Mouse (Mus musculus) midbrain, embryonic 15.5 days (tissue): ENCODE results near the gene Pth2. TPM values are rescaled to one million over a fixed set of nuclear protein-coding genes. Genes with fewer than 3 reads are reported as not detected.
A peak's percentile ranks its signal among the peaks of the same experiment; 100 is the strongest.

Experiments used
- ATAC-seq: fragments of 200-750 bp; cut with Nextera tagmentation; replicated peaks from 2 replicates; pipeline ENCODE4 v1.8.0; 2017; ENCODE audit warnings: moderate TSS enrichment
- H3K27ac ChIP-seq: fragments of 300-500 bp; sonication (generic); 2 replicates; pipeline ENCODE4 v1.5.1; 2015; ENCODE audit warnings: mild to moderate bottlenecking, inconsistent platforms
- H3K27me3 ChIP-seq: fragments of 300-500 bp; sonication (generic); replicated peaks from 2 replicates; pipeline ENCODE4 v1.6.1; 2015; ENCODE audit warnings: inconsistent platforms
- H3K36me3 ChIP-seq: fragments of 300-500 bp; sonication (generic); replicated peaks from 2 replicates; pipeline ENCODE4 v1.6.1; 2015; ENCODE audit warnings: inconsistent platforms
- H3K4me1 ChIP-seq: fragments of 300-500 bp; sonication (generic); 2 replicates; pipeline ENCODE4 v1.6.1; 2015; ENCODE audit warnings: inconsistent platforms
- H3K4me2 ChIP-seq: fragments of 300-500 bp; sonication (generic); 2 replicates; pipeline ENCODE4 v1.6.1; 2015; ENCODE audit warnings: inconsistent platforms, mild to moderate bottlenecking, moderate library complexity
- H3K4me3 ChIP-seq: fragments of 300-500 bp; sonication (generic); 2 replicates; pipeline ENCODE4 v1.5.1; 2015; ENCODE audit warnings: mild to moderate bottlenecking, inconsistent platforms
- H3K9ac ChIP-seq: fragments of 300-500 bp; sonication (generic); 2 replicates; pipeline ENCODE4 v1.6.1; 2015; ENCODE audit warnings: mild to moderate bottlenecking, inconsistent platforms
- H3K9me3 ChIP-seq: fragments of 300-500 bp; sonication (generic); 2 replicates; pipeline ENCODE4 v1.6.1; 2016; ENCODE audit warnings: inconsistent platforms
- WGBS: fragments of 180-500 bp; shearing (Covaris S2); methylation state at CpG from one replicate; pipeline ENCODE4 v1.1.7; 2015; ENCODE audit warnings: mixed read lengths; 5-methylcytosine and 5-hydroxymethylcytosine counted together
- polyA plus RNA-seq: library from polyadenylated mRNA; unstranded; fragments of >200 nt; fragmentation: Nextera tagmentation; extraction: Ambion mirVana; gene quantifications from 2 replicates; pipeline ENCODE4 v1.2.1, GENCODE M21; 2015

Gene Pth2
- polyA plus RNA-seq, 1 experiment from 2014 or later, result 0.93 TPM

DNA sequence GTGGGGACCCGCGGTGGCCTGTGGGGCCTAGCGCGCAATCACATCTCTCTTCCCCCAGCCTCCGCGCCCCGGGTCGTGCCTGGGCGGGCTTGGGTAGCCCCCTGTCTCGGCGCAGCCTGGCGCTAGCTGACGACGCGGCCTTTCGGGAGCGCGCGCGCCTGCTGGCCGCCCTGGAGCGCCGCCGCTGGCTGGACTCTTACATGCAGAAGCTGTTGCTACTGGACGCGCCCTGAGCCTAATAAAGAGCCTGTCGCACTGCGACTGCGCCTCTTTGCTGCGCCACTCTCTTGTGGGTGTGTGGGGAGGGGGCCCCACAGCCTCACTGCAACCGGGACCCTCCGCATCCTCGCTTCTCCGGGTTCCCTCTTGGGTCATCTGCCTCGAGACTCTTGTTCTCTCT, 745 bp downstream of the Pth2 start:
- H3K4me3 ChIP-seq, result peak overlapping the region; percentile 37
- WGBS, result 3% methylated on average over 34 of the region's 35 CpGs
- no peaks in the 10 kb centered on the region for H3K36me3 ChIP-seq
- no peak; the same call in 1 of the 2 replicates for ATAC-seq
- H3K4me1 ChIP-seq, result peaks cover 24% of the 10 kb centered on the region
- peak overlapping the region; percentile 2; the same call in 1 of the 2 replicates for H3K9ac ChIP-seq
- H3K27ac ChIP-seq, result no peak overlapping the region
- no peaks in the 10 kb centered on the region for H3K9me3 ChIP-seq
- H3K4me2 ChIP-seq, result peak overlapping the region; percentile 62
- peaks cover 90% of the 10 kb centered on the region for H3K27me3 ChIP-seq

DNA sequence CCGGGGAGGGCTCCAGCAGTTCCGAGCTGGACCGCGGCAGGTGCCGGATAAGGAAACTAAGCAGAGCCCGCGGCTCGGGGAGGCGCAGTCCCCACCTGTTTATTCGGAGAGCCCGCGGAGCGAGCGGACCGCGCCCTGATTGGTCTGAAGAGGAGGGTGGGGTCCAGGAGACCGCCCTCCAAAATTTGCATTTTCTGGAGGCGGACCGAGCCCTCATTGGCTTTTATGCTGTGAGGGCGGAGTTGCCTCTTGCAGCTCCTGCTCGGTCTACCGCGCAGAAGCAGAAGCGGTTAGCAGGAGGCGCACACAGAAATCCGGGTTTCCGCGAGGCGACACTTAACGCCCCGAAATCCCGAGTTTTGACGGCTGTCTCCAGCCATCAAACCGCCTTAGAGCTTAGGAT, 1.4 kb downstream of the Pth2 start:
- Histone ChIP-seq H3K27me3 (peaks cover 85% of the 10 kb centered on the region), H3K36me3 (no peaks in the 10 kb centered on the region), H3K9me3 (no peaks in the 10 kb centered on the region), H3K27ac (no peak overlapping the region), H3K4me2 (peak overlapping the region; percentile 62), H3K9ac (peak overlapping the region; percentile 25; the same call in 1 of the 2 replicates), H3K4me3 (peak overlapping the region; percentile 37), H3K4me1 (peaks cover 24% of the 10 kb centered on the region)
- under 1% methylated on average over 34 of the region's 34 CpGs for WGBS
- peak; percentile 84 for ATAC-seq

DNA sequence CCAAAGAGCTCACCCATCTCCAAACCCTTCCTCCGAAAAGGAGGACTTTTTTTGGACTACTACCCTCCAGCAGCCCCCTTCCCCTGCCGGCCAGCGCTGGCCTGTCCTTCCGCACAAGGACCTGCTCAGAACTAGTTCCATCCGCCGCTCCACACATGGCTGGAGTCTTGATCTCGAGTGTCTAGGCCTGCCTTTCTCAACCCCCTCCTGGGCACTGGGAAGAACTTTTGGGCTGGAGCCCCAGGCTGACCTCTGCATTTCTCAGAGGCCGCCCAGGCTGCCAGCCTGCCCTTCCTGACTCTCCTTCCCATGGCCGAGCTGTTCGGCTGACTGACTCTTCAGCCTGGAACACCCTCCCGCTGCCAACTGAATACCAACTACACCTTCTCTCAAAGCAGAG, 1.8 kb downstream of the Pth2 start:
- H3K36me3 ChIP-seq, result no peaks in the 10 kb centered on the region
- peak overlapping the region; percentile 62 for H3K4me2 ChIP-seq
- no peak overlapping the region for H3K27ac ChIP-seq
- no peaks in the 10 kb centered on the region for H3K9me3 ChIP-seq
- ATAC-seq, result no peak; the same call in 1 of the 2 replicates
- WGBS, result 17% methylated on average over 11 of the region's 11 CpGs
- H3K4me1 ChIP-seq, result peaks cover 24% of the 10 kb centered on the region
- H3K27me3 ChIP-seq, result peaks cover 81% of the 10 kb centered on the region
- H3K9ac ChIP-seq, result peak overlapping the region; percentile 25; the same call in 1 of the 2 replicates
- H3K4me3 ChIP-seq, result peak overlapping the region; percentile 37

DNA sequence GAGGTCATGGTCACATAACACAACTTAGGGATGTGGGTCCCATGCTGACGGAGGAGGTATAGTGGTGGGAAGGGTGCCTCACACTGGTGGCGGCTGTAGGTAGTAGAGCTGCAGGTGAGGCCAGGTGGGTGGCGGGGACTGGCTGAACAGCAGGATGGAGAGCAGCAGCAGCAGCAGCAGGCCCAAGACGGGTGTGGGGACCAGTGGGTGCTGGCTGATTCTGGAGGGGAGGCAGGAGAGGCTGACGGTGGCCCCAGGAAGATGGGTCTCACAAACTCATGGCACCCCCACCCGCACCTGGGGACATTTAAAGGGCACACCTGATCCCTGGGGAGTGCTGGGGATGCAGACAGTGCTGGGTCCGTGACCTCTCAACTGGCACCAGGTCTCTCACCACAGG, 2.9 kb downstream of the Pth2 start:
- no peak for ATAC-seq

DNA sequence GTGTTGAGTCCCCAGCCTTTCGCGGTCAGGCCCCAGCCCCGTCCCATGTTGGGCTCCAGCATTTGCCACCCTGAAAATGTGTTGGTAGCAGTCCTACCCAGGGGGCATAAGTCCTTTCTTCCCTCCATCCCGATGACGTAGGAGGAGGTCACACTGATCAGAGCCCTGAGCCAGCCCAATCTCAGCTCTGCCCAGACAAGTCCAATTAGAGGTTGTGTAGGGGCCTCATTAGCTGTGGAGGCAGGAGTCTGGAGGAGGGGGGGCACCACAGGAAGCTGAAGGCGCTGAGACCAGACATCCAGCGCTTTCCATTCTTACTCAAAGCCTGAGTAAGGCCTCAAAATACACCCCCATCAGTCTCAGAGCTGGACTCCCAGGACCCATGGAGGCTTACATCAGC, 5.1 kb downstream of the Pth2 start:
- Histone ChIP-seq H3K4me1 (peaks cover 23% of the 10 kb centered on the region), H3K36me3 (no peaks in the 10 kb centered on the region), H3K4me2 (no peak overlapping the region), H3K9ac (no peak overlapping the region), H3K9me3 (no peaks in the 10 kb centered on the region), H3K27ac (no peak overlapping the region), H3K4me3 (no peak overlapping the region), H3K27me3 (peaks cover 48% of the 10 kb centered on the region)
- no peak for ATAC-seq
- WGBS, result 59% methylated on average over 7 of the region's 7 CpGs

More for the DNA sequence above, 2.9 kb downstream of the Pth2 start:
- no peak overlapping the region for H3K27ac ChIP-seq
- H3K4me1 ChIP-seq, result peaks cover 24% of the 10 kb centered on the region
- no peak overlapping the region for H3K4me2 ChIP-seq
- H3K9me3 ChIP-seq, result no peaks in the 10 kb centered on the region
- peaks cover 70% of the 10 kb centered on the region for H3K27me3 ChIP-seq
- 65% methylated on average over 7 of the region's 7 CpGs for WGBS
- H3K36me3 ChIP-seq, result no peaks in the 10 kb centered on the region
- H3K4me3 ChIP-seq, result no peak overlapping the region
- H3K9ac ChIP-seq, result no peak overlapping the region

DNA sequence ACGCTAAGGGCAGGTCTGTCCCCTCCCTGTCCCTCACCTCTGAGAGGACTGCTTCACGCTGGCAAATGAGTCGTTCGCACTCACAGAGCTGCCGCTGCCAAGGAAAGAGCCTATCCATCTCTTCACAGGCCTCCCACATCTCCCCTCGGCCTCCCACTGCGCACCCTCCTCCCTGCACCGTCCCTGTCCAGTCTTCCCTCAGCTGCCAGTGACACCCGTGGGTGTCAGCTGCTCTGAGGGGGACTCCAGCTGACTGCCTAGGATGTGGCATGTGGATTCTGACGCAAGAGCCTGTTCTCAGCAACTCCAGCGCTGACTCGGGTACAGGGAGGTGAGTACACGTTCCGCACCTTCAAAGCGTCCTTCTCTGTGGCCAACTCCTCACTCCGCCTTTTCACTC, 8.8 kb downstream of the Pth2 start:
- H3K36me3 ChIP-seq, result no peaks in the 10 kb centered on the region
- H3K4me2 ChIP-seq, result no peak overlapping the region
- no peak overlapping the region for H3K4me3 ChIP-seq
- H3K4me1 ChIP-seq, result peaks cover 4% of the 10 kb centered on the region; the same call in 1 of the 2 replicates
- peaks cover 11% of the 10 kb centered on the region for H3K27me3 ChIP-seq
- no peak overlapping the region for H3K27ac ChIP-seq
- no peak overlapping the region for H3K9ac ChIP-seq
- ATAC-seq, result no peak
- 62% methylated on average over 16 of the region's 16 CpGs for WGBS
- H3K9me3 ChIP-seq, result no peaks in the 10 kb centered on the region

DNA sequence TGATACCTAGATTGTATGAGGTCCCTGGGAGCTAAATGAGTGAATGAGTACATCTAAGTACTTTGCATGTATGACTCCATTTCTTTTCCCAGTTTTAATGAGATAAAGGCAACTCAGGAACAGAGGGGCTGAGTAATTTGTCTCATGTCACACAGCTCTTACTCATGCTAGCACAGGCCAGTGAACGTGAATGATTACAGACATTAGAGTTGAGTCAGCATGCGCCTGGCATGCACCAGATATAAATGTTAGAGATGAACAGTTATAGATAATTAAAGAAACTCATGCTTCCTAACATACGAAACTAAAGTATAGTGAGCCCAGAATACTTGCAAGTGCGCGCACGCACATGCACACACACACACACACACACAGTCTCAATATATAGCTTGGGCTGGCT, 9.4 kb downstream of the Pth2 start:
- no peaks in the 10 kb centered on the region for H3K36me3 ChIP-seq
- H3K4me3 ChIP-seq, result no peak overlapping the region
- no peaks in the 10 kb centered on the region for H3K9me3 ChIP-seq
- ATAC-seq, result no peak
- 92% methylated on average over 6 of the region's 6 CpGs for WGBS
- no peak overlapping the region for H3K9ac ChIP-seq
- H3K27me3 ChIP-seq, result peaks cover 6% of the 10 kb centered on the region
- no peaks in the 10 kb centered on the region for H3K4me1 ChIP-seq
- H3K4me2 ChIP-seq, result no peak overlapping the region
- H3K27ac ChIP-seq, result no peak overlapping the region

DNA sequence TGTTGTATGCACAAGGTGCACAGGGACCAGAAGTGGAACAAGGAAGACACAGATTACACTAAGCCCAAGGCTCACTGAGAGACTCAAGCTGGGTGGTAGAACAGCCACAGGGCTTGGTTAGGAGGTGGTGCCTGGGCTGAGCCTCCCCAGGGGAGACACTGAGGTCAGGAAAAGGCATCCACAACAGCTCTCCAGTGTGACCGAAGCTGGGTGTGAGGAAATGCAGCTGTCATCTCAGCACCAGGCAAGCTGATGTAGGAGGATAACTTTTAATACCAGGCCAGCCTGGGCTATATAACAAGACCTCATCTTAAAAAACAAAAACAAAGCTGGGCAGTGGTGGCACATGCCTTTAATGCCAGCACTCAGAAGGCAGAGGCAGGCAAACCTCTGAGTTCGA, 10.4 kb downstream of the Pth2 start:
- H3K36me3 ChIP-seq, result no peaks in the 10 kb centered on the region
- WGBS, result 83% methylated on average over 2 of the region's 2 CpGs

DNA sequence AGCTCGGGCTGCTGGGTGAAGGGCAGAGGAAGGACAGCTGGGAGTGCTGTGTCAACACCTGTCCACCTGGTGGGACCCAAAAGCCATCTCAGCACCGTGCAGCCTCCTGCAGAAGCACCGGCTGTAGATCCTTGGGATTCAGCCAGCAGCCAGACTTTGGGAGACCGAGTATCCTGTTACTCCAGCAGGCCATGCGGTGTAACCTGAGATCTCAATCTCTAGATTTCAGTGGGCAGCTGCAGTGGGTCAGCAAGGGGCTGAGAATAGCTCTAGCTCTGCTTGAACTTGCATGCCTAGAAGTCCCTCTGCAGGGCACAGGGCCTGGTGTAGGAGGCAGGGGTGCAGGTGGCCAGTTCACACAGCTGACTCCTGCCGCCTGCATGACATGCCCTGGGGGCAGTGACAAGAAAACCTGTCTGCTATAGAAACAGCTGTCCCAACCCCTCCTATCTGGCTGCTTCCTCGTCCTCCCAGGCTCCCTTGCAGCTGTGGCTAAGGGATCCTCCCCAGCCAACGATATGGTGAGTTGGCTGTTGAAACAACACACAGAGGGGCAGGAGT, 11.1 kb downstream of the Pth2 start:
- Histone ChIP-seq H3K9me3 (no peaks in the 10 kb centered on the region), H3K4me1 (no peaks in the 10 kb centered on the region), H3K36me3 (no peaks in the 10 kb centered on the region), H3K4me3 (no peak overlapping the region), H3K4me2 (no peak overlapping the region), H3K9ac (no peak overlapping the region), H3K27me3 (no peaks in the 10 kb centered on the region; the same call in 1 of the 2 replicates), H3K27ac (no peak overlapping the region)
- no peak for ATAC-seq
- 24% methylated on average over 8 of the region's 8 CpGs for WGBS

More for the DNA sequence above, 10.4 kb downstream of the Pth2 start:
- no peak overlapping the region for H3K9ac ChIP-seq
- no peak overlapping the region for H3K27ac ChIP-seq
- ATAC-seq, result no peak
- no peaks in the 10 kb centered on the region; the same call in 1 of the 2 replicates for H3K27me3 ChIP-seq
- no peaks in the 10 kb centered on the region for H3K9me3 ChIP-seq
- no peak overlapping the region for H3K4me2 ChIP-seq
- H3K4me3 ChIP-seq, result no peak overlapping the region
- no peaks in the 10 kb centered on the region for H3K4me1 ChIP-seq

DNA sequence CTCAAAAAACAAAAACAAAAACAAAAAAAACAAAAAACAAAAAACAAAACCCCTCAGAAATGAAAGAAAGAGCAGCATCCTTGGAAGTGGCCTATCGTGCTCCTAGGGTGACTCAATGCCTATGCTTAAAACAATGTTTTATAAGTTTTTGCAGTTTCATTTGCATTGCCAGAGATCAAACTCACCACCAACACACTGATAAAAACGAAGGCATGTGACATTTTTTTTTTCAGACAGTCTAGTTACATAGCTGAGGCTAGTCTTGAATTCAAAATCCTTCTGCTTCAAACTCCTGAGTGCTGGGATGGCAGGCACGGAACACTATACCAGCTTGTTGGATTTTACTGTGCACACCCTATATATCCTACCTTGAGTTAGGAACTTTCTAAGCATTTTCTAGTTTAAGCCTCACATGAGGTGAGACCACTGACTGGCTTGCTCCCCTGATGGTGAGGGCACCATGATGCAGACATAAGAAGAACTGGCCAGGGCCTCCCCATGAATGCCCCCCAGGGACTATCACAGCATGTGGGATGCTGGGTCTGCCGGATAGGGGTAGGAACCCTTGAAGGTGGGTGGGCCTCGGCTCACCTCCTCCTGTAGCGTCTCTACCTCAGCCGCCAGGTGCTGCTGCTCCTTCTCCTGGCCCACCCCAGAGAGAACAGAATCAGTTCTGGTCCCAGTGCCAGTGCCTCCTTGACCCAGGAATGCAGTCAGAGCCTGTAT, 12.0 kb downstream of the Pth2 start:
- Histone ChIP-seq H3K4me3 (no peak overlapping the region), H3K9me3 (no peaks in the 10 kb centered on the region), H3K4me2 (no peak overlapping the region), H3K36me3 (no peaks in the 10 kb centered on the region), H3K9ac (no peak overlapping the region), H3K4me1 (peaks cover 1% of the 10 kb centered on the region; the same call in 1 of the 2 replicates), H3K27me3 (no peaks in the 10 kb centered on the region; the same call in 1 of the 2 replicates), H3K27ac (no peak overlapping the region)
- no peak for ATAC-seq
- 83% methylated on average over 7 of the region's 7 CpGs for WGBS

DNA sequence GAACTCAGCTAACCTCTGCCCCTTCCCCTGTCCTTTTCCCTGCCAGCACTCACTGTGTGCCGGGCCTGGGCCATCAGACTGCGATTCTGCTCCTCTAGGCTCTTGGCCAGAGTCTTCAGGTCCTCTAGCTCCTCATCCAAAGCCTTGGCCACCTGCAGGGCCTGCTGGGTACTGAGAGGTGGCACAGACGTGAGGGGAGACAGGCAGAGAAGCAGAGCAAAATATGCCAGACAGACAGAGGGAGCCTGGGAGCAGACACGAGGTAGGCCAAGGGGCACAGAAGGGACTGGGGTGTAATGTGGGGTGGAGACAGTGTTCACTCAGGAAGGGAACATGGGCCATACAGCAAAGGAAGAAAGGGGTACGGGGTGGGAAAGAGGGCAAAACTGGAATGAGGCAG, 12.6 kb downstream of the Pth2 start:
- ATAC-seq, result no peak
- Histone ChIP-seq H3K4me2 (no peak overlapping the region), H3K9ac (no peak overlapping the region), H3K4me1 (peaks cover 8% of the 10 kb centered on the region; the same call in 1 of the 2 replicates), H3K36me3 (no peaks in the 10 kb centered on the region), H3K27me3 (no peaks in the 10 kb centered on the region; the same call in 1 of the 2 replicates), H3K9me3 (no peaks in the 10 kb centered on the region), H3K27ac (no peak overlapping the region), H3K4me3 (no peak overlapping the region)
- WGBS, result 66% methylated on average over 5 of the region's 5 CpGs

DNA sequence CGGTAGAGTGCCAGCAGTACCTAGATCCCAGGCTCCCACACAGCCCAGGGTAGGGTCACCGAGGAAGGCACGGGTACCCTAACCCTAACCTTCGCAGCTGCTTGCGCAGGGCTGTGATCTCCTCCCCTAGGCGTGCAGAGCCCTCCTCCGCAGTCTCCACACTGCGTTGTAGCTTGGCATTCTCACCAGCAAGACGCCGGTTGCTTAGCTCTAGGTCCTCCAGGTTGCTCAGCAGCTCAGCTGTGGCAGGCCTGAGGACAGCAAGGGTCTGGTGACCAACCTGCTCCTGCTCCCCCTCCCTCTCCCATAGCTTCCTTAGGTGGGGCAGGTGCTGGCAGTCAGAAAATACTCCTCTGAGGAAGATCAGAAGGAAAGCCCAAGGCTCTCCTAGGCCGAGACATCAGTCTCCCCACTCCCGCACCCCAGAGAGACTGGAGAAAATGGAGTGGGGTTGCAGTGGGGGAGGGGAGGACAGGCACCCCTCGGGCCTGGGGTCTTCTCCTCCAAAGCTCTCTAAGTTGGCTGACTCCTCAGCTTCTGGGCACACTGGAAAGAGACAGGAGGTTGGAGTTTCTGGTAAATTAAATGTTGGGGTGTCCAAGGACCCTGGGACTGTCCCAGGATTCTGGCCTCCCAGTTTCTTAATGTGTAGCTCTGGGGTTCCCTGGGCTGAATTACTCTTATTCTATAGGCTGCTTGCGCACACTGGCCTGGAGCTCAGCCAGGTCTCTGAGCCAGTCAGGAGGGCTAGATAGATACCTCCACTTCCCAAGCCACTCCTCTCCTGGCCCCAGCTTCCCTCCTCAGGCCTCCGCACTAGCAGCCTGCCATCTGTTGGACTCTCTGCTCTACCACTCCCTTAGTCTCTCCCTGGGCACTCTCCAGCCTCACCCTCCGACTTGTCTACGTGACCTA, 13.3 kb downstream of the Pth2 start:
- H3K27ac ChIP-seq, result no peak overlapping the region
- 70% methylated on average over 17 of the region's 17 CpGs for WGBS
- peaks cover 11% of the 10 kb centered on the region; the same call in 1 of the 2 replicates for H3K4me1 ChIP-seq
- no peak overlapping the region for H3K9ac ChIP-seq
- no peaks in the 10 kb centered on the region; the same call in 1 of the 2 replicates for H3K27me3 ChIP-seq
- no peaks in the 10 kb centered on the region for H3K9me3 ChIP-seq
- H3K4me3 ChIP-seq, result no peak overlapping the region
- no peak for ATAC-seq
- no peaks in the 10 kb centered on the region for H3K36me3 ChIP-seq
- H3K4me2 ChIP-seq, result no peak overlapping the region
